Mouse (Mus musculus) bone marrow macrophage, adult 2 months (primary cell): ENCODE data around the gene Cox8b.

Experiments used
- CTCF ChIP-seq: IDR thresholded peaks from 2 replicates; pipeline ENCODE4 v1.5.1; 2012; ENCODE audit warnings: low read depth, mild to moderate bottlenecking, low read length, moderate library complexity
- POLR2A ChIP-seq: IDR thresholded peaks from 2 replicates; pipeline ENCODE4 v1.6.1; 2012; ENCODE audit warnings: mild to moderate bottlenecking, low read depth, low read length, borderline replicate concordance

DNA sequence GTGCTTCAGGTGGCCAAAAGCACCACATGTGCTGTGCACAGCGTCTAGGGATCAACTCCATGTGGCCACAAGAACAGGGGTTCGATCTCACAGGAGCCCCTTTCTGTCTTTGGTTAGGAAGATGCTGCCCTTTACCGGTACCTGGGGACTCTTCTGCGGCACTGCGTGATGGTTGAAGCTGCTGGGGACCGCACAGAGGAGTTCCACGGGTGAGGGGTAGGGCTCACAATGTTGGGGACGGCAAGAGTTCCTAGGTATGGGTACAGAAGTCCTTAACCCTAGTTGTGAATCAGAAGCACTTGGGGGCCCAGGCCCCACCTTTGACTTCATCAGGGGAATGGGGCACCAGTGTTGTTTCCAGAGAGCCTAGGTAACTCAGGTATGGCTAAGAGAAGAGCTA is 41.5 kb downstream of the Cox8b start:
- TF ChIP-seq POLR2A: no peak
- TF ChIP-seq CTCF: no peak
